Mouse (Mus musculus) frontal cortex, postnatal 36 days (tissue): ENCODE data around the gene Polr1c.

Experiments
- DNase-seq, 2 experiments: peaks; one replicate each; pipeline ENCODE4 v3.0.0; 2022; ENCODE audit warnings: low spot score in 2 of 2

The Polr1c gene

DNA sequence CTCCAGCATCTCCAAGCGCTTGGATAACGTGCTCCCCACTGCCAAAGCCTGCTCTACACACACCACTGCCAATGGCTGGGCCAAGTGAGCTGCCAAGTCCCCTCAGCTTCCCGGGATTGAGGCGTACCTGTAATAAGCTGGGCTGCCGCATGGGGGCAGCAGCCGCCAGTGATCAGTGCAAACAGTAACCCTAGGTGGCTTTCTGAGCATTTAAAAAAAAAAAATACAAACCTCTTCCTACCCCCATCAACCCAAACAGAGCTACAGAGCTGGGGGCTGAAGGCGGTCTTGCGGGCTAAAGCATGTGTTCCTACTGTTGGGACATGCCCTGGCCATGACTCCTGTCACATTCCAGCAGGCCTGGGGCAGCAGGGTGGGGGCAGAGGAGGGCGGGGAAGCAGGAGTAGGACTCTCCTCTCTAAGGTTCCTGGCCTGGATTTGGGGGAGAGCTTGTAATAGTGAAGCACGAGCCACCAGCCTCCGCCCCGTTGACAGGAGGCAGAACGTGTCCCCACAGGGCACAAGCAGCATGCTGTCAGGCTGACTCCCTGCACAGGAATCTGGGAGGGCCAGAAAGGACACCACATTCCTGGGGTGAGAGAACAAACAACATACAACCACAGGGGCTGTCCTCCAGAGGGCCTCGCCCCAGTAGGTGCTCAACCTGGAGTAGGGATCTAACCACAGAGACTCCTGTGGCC is 18.2 kb upstream of the Polr1c start:
- DNase-seq, result peak; percentile 90 to 91

DNA sequence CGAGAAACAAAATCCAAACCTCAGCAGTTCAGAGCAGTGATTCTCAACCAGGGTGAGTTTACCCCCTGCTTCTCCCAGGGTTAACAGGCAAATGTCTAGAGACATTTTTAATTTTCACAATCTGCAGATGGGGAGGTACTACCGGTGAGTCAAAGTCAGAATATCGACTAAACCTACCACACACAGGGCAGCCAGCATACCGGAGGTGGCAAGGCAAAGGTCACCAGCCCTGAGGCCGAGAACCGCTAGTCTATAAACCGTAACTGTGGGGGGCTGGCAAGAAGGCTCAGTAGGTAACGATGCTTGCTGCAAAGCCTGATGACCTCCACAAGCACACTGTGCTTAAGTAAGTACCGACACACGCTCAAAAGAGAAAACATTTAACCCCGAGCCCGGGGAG is 17.6 kb upstream of the Polr1c start:
- DNase-seq, result no peak

DNA sequence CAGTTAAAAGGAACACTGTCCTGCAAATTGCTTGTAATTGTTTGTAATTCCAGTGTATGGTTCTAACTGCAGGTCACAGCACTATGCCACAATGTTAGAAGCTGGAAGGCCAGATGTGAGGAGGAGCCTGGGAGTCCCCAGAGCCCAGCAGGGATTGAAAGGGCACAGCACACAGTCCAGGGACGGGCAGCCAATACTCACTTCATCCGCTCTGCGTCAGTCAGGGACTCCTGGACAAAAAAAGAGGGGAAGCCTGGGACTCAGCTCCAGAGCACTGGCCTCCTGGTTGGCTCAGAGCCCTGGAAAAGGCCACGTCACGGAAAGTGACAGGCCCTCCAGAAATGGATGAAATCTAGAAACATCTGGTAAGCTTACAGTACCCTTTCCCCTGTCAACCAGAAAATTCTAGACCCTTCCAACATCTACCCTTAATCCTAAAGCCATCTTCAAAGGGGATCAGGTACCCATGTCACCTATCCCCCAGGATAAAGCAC is 14.4 kb upstream of the Polr1c start:
- no peak for DNase-seq

DNA sequence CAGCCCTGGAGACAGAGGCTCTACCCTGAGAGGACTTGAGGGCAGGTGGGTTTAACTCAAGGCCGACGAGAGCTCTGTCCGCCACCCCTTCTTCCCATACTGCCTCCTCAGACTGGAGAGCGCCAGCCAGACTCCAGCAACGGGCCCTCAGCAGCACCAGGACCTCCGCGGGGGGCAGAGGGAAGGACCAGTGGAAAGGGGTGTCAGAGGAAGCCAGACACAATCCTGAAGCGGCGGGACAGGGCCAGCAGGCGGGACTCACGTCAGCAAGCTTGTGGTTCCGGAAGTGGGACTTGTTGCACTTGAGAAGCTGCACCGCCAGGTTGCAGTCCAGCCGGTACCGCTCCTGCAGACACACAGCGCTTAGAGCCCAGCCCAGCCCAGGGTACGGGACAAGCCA is 11.8 kb upstream of the Polr1c start:
- no peak for DNase-seq

DNA sequence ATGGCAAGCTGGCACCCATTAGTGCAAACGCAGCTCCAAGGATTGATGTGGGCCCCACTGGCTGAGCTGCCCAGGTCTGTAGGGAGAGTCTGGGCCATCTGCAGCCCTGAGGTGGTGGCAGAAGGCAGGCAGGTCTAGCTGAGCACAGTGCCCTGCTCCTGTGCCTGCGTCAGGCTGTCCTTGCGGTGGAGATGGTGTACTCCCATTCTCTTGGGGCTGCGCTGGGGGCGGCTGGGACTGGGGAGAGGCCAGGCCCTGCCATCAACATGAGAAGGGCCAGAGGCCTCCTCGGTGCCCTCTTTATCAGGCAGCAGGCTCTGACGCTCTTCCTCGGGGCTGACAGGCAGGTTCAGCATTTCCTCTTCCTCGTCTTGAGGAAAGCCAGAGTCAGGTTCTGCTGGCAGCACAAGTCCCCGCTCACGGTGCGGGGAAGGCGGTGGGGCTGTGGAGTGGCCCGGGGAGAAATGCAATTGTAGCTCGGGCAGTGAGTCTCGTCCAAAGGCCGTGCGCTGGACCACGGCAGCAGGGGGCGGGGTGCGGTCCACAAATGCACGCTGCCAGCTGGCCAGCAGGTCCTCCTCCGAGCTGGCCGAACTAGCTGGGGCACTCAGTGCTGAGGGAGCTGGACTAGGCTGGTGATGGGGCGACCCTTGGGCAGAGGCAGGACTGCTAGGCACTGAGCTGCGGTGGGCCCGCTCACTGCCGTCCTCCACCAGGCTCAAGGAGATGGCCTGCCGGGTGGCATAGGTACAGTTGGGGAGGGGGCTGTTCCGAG is 10.6 kb upstream of the Polr1c start:
- DNase-seq, result no peak

DNA sequence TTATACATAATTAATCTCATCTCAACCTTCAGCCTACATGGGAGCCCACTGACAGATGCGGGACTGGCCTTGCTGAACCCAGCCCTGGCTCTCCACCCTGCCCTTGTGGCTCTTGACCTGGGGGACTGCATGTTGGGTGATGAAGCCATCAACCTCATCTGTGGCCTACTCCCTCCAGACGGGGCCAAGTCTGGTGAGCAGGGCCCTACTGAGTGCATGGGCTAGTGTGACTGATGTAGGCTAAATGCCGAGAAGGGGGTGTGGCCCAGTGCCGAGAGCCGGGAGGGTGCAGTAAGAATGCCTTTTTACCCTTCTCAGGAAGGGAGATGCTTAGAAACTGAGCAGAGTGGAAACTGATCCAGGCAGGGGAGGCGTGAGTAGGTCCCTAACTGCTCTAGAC is 7.3 kb upstream of the Polr1c start:
- DNase-seq, result no peak

DNA sequence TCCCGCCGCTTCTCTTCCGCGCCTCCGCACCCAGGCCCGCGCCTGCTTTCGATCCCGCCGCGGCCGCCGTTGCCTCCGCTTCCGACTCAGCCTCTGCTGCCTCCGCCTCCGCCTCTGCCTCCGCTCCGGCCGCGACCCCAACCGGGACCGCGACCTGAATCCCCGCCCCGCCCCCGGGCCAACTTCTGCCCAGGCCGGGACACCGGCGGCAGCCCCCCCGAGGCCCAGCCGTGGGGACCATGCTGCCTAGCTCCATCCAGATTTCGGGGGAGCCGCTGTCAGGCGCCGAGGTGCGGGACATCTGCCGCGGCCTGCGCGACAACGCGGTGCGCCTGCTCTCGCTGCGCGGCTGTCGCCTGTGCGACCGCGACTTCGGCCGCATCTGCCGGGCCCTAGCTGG is 6.3 kb upstream of the Polr1c start:
- peak; percentile 54 for DNase-seq

DNA sequence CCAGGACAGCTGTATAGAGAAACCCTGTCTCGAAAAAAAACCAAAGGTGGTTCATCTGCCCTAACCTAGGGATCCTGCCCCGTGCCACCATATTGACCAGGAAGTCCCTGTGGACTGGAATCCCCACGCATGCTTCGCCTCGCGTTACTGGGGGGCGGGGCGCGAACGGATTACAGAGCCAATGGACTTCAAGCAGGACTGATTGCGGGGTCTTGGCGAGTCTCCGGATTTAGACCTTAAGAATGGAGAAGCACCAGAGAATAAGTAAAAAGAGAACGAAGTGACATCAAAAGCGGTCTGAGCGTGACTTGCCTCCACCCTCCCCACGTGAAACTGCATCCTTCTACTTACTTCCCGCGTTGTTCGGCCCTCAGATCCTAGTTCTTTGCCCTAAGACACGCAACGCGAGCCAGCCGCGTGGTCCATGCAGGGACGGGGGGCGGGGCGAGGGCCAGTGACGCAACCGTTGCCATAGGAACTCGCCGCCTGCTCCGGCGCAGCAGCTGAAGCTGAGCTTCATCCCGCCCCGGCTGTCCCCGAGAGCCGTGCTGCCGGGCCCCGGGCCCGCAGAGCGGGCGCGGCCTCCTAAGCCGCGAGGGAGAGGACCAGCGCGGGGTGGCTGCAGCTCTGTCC is 5.7 kb upstream of the Polr1c start, which contains the start of gene Lrrc73:
TSS of gene Lrrc73 (plus strand) at position 80 of the 633 bp plus-strand sequence.
- DNase-seq, result peak; percentile 94 to 97

DNA sequence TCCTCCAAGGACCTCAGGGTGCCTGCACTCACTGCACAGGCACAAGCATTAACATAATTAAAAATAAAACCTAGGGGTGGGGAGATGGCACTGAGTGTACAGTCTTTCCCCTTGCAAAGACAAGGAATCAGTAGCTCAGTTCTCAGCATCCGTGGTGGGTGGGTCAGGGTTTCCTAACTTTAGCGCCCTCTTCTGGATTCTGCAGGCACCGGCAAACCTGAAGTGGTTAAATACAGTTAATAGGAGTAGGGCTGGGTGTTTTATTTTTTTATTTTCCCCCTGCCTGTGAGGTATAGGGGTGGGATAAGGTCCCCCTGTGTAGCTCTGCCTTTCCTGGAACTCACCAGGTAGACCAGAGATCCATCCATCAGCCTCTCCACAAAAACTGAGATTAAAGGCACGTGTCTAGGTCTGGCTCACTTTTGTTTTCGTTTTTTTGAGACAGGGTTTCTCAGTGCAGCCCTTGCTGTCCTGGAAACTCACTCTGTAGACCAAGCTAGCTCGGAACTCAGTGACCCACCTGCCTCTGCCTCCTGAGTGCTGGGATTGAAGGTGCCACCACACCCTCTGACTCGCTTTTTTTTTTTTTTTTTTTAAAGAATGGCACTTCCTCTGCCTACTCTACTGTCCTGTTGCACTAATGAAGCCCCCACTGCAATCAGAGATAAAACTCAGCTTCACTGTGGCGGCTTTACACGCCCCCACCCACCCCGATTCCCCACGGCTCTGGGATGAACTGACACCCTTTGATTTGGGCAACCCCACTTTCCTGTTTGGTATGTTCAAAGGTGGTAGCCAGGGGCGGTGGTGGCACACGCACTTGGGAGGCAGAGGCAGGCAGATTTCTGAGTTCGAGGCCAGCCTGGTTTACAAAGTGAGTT is 5.0 kb upstream of the Polr1c start:
- no peak for DNase-seq

DNA sequence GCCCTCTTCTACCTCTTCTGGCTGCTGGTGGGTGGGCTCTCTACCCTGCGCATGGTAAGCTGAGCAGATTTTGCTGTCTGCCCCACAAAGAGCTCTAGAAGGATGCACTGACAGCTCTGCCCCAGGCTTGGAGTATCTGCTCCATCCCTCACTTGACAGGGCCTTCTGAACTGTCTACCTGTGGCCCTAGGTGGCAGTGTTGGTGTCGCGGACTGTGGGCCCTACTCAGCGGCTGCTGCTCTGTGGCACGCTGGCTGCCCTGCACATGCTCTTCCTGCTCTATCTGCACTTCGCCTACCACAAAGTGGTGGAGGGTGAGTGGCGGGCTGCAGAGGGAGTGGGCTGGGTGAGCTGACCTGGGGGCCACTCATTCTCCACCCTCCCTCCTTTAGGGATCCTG is 3.3 kb upstream of the Polr1c start:
- DNase-seq, result no peak

DNA sequence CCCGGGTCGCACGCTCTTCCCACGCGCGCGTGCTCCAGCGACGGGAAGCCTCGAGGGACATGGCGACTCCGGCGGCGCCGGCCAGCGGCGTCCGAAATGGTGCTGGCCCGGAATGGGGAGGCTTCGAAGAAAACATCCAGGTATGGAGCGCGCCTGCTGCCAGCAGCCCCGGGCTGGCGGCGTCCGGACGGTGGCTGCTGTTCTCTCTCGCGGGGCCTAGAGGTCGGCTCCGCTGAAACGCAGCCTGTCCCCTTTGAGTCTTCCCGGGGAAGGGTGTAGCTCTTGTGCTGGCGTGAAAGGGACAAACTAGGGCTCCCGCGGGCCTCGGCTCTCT is 302 bp upstream of the Polr1c start:
- no peak for DNase-seq

DNA sequence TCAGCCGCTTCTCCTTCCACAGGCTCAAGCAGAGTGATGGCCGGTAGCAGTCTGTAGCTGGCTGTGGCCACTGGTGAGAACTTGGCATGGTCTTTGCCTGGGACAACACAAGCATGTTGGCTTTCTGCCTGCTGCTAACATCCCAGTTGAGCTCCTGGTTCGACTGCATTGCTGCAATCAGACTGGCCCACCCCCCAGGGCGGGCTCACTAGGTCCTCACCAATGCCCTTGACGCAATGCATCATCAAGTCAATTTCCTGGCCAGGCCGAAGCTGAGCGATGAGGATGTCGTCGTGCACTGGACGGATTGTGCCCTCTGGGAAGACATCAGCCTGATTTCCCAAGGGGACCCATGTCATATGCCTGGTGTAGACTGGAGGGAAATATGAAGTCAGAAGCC is 3.3 kb downstream of the Polr1c start:
- DNase-seq, result no peak

DNA sequence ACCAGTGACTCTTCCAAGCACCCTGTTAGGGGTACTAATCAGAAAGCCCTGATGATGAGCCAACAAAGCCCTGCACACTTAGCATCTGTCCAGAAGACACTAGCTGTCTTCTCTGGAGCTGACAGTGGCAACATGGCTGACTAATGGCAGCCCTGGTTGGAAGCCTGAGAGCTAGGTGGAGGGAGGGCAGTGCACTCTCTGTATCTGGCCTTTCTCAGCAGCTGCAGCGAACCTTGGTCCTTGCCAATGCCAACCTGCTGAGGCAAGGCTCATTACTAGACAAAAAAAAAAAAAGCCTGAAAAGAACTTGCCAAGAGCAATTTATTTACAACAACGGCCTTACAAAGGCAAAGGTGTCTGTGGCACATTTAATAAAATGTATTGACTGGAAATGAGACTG is 4.2 kb downstream of the Polr1c start:
- DNase-seq, result no peak

DNA sequence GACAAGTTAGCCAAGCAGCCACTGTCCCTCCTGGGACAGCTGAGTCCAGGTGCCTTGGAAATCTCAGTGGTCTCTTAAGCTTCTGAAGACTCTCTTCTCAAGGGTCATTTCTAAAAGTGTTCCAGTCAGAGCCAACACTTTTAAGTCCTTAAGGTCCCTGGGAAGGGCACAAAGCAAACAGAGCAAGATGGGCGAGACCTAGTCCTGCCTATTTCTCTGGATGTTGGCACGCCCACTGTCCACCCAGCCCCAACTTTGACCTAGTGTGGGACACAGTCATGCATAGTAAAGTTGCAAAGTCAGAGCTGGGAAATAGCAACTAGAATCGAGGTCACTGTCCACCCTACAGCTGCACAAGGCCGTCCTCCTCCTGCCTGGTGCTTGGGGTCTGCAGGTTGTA is 4.9 kb downstream of the Polr1c start:
- no peak for DNase-seq

DNA sequence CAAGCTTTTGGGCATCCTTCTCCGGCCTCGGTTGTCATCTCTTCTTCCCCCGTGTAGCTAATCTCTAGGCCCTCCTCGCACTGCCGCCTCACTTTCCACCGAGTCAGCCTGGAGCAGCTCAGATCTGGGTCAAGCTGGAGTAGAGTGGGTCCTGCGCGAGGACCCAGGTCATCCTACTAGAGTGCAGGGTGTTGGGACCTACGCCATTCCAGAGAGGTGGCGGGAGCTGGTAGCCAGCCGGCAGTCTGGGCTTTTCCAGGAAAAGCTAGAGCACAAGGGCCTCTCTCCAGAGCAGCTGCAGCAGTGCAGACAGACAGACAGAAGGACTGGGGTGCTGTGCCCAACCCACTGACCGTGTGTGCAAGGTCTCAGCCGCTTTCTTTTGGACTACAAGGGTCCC is 5.6 kb downstream of the Polr1c start:
- no peak for DNase-seq

DNA sequence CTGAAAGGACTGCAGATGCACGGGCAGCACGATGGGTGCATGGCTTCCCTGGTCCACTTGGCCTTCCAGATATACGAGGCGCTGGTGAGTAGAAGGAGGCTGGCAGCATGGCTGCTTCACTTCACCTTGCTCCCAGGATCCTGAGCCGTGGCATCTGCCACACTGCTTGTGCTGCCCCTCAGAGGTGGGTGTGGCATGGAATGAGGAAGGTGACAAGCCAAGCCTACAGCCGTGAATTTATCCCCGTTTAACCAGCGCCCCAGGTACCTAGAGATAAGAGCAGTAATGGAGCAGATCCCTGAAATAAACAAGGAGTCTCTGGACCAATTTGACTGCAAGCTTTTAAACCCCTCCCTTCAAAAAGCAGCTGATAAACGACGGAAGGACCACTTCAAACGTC is 6.4 kb downstream of the Polr1c start:
- DNase-seq, result no peak

DNA sequence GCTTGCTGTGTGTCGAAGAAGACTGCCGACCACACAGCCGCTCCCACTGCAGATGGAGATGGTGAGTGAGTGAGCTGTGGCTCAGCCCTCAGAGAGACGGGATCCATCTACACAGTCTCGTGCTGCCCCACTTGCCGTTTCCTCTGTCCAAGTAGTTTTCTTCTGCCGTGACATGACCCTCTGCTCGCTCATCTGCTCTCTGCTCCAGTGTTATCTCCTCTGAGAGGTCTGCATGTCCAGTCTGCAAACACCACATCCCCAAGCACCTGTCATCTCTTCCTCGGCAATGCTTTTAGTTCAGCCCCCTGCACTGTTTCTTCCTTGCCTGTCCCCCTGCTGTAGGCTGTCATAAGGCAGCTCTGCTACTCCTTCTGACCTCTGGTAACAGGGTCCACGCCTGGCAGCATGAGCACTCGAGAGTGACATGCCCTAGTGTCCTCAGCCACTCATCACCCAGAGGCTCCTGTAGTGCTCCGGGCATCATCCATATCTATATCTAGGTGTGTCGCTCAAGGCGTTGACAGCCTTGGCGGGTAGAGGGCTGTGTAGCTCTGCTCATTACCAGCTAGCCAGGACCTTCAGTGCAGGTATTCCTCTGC is 8.2 kb downstream of the Polr1c start:
- no peak for DNase-seq

DNA sequence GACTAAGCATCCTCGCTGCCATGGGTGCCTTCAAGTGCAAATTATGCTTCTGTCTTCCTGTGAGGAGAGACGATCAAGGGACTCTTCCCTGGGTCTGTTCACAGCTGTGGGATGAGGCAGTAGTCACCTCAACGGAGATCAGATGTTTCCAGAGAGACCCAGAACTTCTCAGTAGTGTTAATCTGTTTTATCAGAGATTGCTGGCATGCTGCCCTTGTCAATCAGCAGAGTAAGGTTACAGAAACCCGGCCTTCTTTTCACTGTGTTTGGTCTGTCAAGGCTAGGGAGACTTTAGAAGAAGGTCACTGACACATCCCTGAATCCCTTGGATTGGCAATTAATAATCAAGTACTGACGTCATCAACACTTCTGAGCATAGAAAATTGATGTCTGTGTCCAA is 10.4 kb downstream of the Polr1c start:
- no peak for DNase-seq

DNA sequence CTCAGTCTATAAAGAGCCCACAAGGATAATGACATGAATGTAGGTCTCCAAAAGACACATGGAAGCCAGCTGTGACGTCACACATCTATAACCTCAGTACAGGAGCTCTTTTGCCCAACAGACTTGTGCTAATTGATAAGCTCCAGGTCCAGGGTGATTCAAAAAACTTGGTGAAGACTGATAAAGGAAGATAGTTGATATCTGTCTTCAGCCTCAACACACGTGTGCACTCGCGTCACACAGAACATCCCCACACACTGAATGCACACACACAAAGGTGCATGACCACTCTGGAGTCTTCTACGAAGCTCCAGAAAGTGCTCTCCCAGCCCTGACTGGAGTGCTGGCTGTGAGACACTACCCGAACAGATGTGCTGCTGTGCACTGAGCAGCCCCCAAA is 10.8 kb downstream of the Polr1c start:
- no peak for DNase-seq

DNA sequence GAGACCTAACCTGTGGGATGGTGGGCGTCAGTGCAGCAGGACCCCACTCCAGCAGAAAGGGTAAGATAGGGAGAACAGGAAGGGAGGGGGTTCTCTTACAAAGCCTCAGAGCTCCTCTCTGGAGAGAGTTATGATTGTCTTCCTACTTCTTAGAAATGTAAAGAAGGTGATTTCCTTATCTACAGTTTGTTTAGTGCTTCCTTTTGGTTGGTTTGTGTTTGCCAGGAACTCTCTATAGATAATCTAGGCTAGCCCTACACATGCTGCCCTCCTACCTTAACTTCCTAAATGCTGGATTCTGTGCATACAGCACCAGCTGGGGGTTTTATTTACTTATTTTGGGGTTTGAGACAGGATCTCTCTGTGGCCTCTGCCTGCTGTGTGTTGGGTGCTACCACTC is 11.8 kb downstream of the Polr1c start:
- no peak for DNase-seq

DNA sequence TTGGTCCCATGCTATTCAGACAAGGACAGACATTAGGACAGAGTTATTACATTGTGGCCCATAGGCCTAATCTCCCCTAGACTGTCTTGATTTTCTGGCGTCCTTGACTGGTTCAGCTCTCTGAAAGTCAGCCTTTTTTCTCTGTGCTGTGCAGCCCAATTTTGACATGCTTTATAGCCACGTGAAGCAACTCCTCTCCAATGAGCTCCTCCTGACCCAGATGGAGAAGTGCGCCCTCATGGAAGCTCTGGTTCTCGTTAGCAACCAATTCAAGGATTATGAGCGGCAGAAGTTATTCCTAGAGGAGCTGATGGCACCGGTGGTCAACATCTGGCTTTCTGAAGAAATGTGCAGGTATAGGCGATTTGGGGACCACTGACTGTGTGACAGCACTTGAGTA is 20.3 kb downstream of the Polr1c start:
- DNase-seq, result no peak

DNA sequence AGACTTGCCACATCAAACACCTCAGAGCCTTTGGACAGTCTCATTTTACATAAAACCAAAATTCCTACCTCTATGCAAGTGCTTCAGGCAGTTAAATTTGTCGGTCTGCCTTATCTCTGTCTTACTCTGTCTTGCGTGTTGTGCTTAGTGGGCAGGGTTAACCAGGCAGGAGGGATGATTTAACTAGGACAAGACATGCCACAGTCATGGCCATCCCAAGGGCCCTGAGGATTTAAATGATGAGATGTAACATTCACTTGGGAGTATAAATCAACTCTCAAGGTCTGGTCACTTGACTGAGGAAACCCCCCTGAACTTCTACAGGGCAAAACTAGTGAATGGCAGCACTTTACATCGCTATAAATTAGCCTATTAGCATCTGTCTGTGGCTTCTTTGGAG is 26.3 kb downstream of the Polr1c start:
- no peak for DNase-seq
